Mouse (Mus musculus): ENCODE measurements around the gene Amacr. TPM values are rescaled to one million over a fixed set of nuclear protein-coding genes. Genes with fewer than 3 reads are reported as not detected.

The Amacr gene
- total and polyA plus RNA-seq, 2 experiments: 66.4 to 119 TPM

DNA sequence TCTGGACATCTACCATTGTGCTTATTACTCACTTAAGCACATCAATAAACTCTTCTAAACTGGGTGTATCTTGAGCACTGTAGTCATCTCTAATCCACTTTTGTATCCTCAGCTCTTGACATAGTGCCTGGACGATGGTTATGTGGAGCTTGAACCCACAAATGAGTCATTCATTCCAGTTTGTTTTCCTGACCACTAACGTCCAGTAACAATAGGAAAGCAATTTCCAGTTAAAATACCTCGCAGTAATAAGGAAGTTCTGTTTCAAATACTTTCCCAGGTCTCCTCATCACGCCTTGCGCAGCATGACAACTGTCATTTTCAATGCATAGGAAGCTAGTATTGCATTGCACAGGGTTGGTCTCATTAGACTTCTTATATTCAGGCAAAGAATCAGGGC is 61.3 kb downstream of the Amacr start:
- Histone ChIP-seq H3K27ac (replicated peaks; ENCODE audit: insufficient read depth, low read depth, low read length) (no peak overlapping the region), H3K36me3 (ENCODE audit: control insufficient read depth, insufficient read depth, low read length) (no peaks in the 10 kb centered on the region), H3K4me3 (ENCODE audit: insufficient read depth, low read depth, low read length) (no peak overlapping the region), H3K4me1 (ENCODE audit: control insufficient read depth, insufficient read depth, low read length) (no peaks in the 10 kb centered on the region), H3K27me3 (ENCODE audit: control insufficient read depth, insufficient read depth, low read length) (no peaks in the 10 kb centered on the region), H3K9ac (ENCODE audit: low read depth, low read length) (no peak overlapping the region), H3K79me2 (ENCODE audit: control insufficient read depth, insufficient read depth, low read length) (no peaks in the 10 kb centered on the region)
- no peak for DNase-seq (ENCODE audit: extremely low read depth, low read depth, low spot score)
- no peak for TF ChIP-seq POLR2A (IDR thresholded peaks at IDR 0.05; ENCODE audit: extremely low read depth, insufficient read depth, low read length)
- 86% methylated on average over 5 of the region's 5 CpGs for WGBS

Other genes with a start within 250 kb of the Amacr start
- gene C1qtnf3, start 29.4 kb upstream of the Amacr start, total RNA-seq (2014; rRNA removed): 0.13 TPM in 1 of 2 replicates, not detected in the other
- 0.05 TPM in 2 replicates for gene C1qtnf3, start 29.4 kb upstream of the Amacr start, polyA plus RNA-seq (2012; rRNA removed)
- under 0.01 TPM in 1 of 2 replicates, not detected in the other for gene Slc45a2, start 19.0 kb downstream of the Amacr start, total RNA-seq (2014; rRNA removed)
- gene Slc45a2, start 19.0 kb downstream of the Amacr start, polyA plus RNA-seq (2012; rRNA removed): 0.02 and 0.04 TPM in 2 replicates
- not detected in 2 replicates for gene Rxfp3, start 56.2 kb downstream of the Amacr start, total RNA-seq (2014; rRNA removed)
- gene Rxfp3, start 56.2 kb downstream of the Amacr start, polyA plus RNA-seq (2012; rRNA removed): not detected in 2 replicates
- gene Adamts12, start 83.0 kb downstream of the Amacr start, total RNA-seq (2014; rRNA removed): 0.37 and 0.54 TPM in 2 replicates
- 0.07 and 0.09 TPM in 2 replicates for gene Adamts12, start 83.0 kb downstream of the Amacr start, polyA plus RNA-seq (2012; rRNA removed)